Mouse (Mus musculus): ENCODE data around the gene Caprin1. TPM values are rescaled to one million over a fixed set of nuclear protein-coding genes. Genes with fewer than 3 reads are reported as not detected.
A peak's percentile ranks its signal among the peaks of the same experiment; 100 is the strongest.

The Caprin1 gene
- polyA plus RNA-seq (2012; rRNA removed) = 331 and 389 TPM in 2 replicates

GRCm38 (mm10) chr2:103797491-103798009, at the start of gene Caprin1:
Gene Caprin1, minus strand, starts transcription at chr2:103797649.
- peak; percentile 99 for DNase-seq (ENCODE audit: low read depth)
- TF ChIP-seq CTCF (IDR thresholded peaks at IDR 0.05; ENCODE audit: borderline replicate concordance, extremely low read depth, insufficient read depth, insufficient read length) = no peak
- TF ChIP-seq POLR2A (IDR thresholded peaks at IDR 0.05; ENCODE audit: borderline replicate concordance, extremely low read depth, insufficient read depth, insufficient read length, poor library complexity, severe bottlenecking) = peak; percentile 91

GRCm38 (mm10) chr2:103846875-103847274, 49.4 kb upstream of the Caprin1 start:
- DNase-seq (ENCODE audit: low read depth) = no peak
- TF ChIP-seq POLR2A (IDR thresholded peaks at IDR 0.05; ENCODE audit: borderline replicate concordance, extremely low read depth, insufficient read depth, insufficient read length, poor library complexity, severe bottlenecking) (no peak), CTCF (IDR thresholded peaks at IDR 0.05; ENCODE audit: borderline replicate concordance, extremely low read depth, insufficient read depth, insufficient read length) (no peak)

GRCm38 (mm10) chr2:103846271-103846670, 48.8 kb upstream of the Caprin1 start:
- TF ChIP-seq POLR2A (IDR thresholded peaks at IDR 0.05; ENCODE audit: borderline replicate concordance, extremely low read depth, insufficient read depth, insufficient read length, poor library complexity, severe bottlenecking) (no peak), CTCF (IDR thresholded peaks at IDR 0.05; ENCODE audit: borderline replicate concordance, extremely low read depth, insufficient read depth, insufficient read length) (no peak)
- no peak for DNase-seq (ENCODE audit: low read depth)

GRCm38 (mm10) chr2:103844016-103844415, 46.6 kb upstream of the Caprin1 start:
- TF ChIP-seq POLR2A (IDR thresholded peaks at IDR 0.05; ENCODE audit: borderline replicate concordance, extremely low read depth, insufficient read depth, insufficient read length, poor library complexity, severe bottlenecking) (no peak), CTCF (IDR thresholded peaks at IDR 0.05; ENCODE audit: borderline replicate concordance, extremely low read depth, insufficient read depth, insufficient read length) (no peak)
- DNase-seq (ENCODE audit: low read depth) = no peak

- TF ChIP-seq POLR2A (IDR thresholded peaks at IDR 0.05; ENCODE audit: borderline replicate concordance, extremely low read depth, insufficient read depth, insufficient read length, poor library complexity, severe bottlenecking) (no peak), CTCF (IDR thresholded peaks at IDR 0.05; ENCODE audit: borderline replicate concordance, extremely low read depth, insufficient read depth, insufficient read length) (no peak)
- no peak for DNase-seq (ENCODE audit: low read depth)
These were observed 45.9 kb upstream of the Caprin1 start for GRCm38 (mm10) chr2:103843321-103843720.

GRCm38 (mm10) chr2:103842299-103842698, 44.9 kb upstream of the Caprin1 start:
- no peak for TF ChIP-seq CTCF (IDR thresholded peaks at IDR 0.05; ENCODE audit: borderline replicate concordance, extremely low read depth, insufficient read depth, insufficient read length)
- no peak for TF ChIP-seq POLR2A (IDR thresholded peaks at IDR 0.05; ENCODE audit: borderline replicate concordance, extremely low read depth, insufficient read depth, insufficient read length, poor library complexity, severe bottlenecking)
- no peak for DNase-seq (ENCODE audit: low read depth)

- TF ChIP-seq CTCF (IDR thresholded peaks at IDR 0.05; ENCODE audit: borderline replicate concordance, extremely low read depth, insufficient read depth, insufficient read length) (no peak), POLR2A (IDR thresholded peaks at IDR 0.05; ENCODE audit: borderline replicate concordance, extremely low read depth, insufficient read depth, insufficient read length, poor library complexity, severe bottlenecking) (no peak)
- DNase-seq (ENCODE audit: low read depth) = no peak
These were observed 41.0 kb upstream of the Caprin1 start for GRCm38 (mm10) chr2:103838483-103838882.

GRCm38 (mm10) chr2:103837166-103837565, 39.7 kb upstream of the Caprin1 start:
- no peak for TF ChIP-seq POLR2A (IDR thresholded peaks at IDR 0.05; ENCODE audit: borderline replicate concordance, extremely low read depth, insufficient read depth, insufficient read length, poor library complexity, severe bottlenecking)
- TF ChIP-seq CTCF (IDR thresholded peaks at IDR 0.05; ENCODE audit: borderline replicate concordance, extremely low read depth, insufficient read depth, insufficient read length) = no peak
- no peak for DNase-seq (ENCODE audit: low read depth)

GRCm38 (mm10) chr2:103835614-103836395, 38.4 kb upstream of the Caprin1 start:
- no peak for DNase-seq (ENCODE audit: low read depth)
- no peak for TF ChIP-seq CTCF (IDR thresholded peaks at IDR 0.05; ENCODE audit: borderline replicate concordance, extremely low read depth, insufficient read depth, insufficient read length)
- TF ChIP-seq POLR2A (IDR thresholded peaks at IDR 0.05; ENCODE audit: borderline replicate concordance, extremely low read depth, insufficient read depth, insufficient read length, poor library complexity, severe bottlenecking) = no peak

GRCm38 (mm10) chr2:103833816-103834445, 36.5 kb upstream of the Caprin1 start:
- DNase-seq (ENCODE audit: low read depth) = no peak

GRCm38 (mm10) chr2:103832899-103833298, 35.5 kb upstream of the Caprin1 start:
- DNase-seq (ENCODE audit: low read depth) = no peak
- TF ChIP-seq CTCF (IDR thresholded peaks at IDR 0.05; ENCODE audit: borderline replicate concordance, extremely low read depth, insufficient read depth, insufficient read length) = no peak
- no peak for TF ChIP-seq POLR2A (IDR thresholded peaks at IDR 0.05; ENCODE audit: borderline replicate concordance, extremely low read depth, insufficient read depth, insufficient read length, poor library complexity, severe bottlenecking)

More at GRCm38 (mm10) chr2:103833816-103834445, 36.5 kb upstream of the Caprin1 start:
- no peak for TF ChIP-seq CTCF (IDR thresholded peaks at IDR 0.05; ENCODE audit: borderline replicate concordance, extremely low read depth, insufficient read depth, insufficient read length)
- TF ChIP-seq POLR2A (IDR thresholded peaks at IDR 0.05; ENCODE audit: borderline replicate concordance, extremely low read depth, insufficient read depth, insufficient read length, poor library complexity, severe bottlenecking) = no peak

Measured in brain, embryonic 14.5 days (tissue).